Mouse (Mus musculus) brain, embryonic 14.5 days (tissue): ENCODE results near the gene Tmem52. TPM values are rescaled to one million over a fixed set of nuclear protein-coding genes. Genes with fewer than 3 reads are reported as not detected.
"Not testable (repeated sequence)": the region's sequence is repeated elsewhere in the genome, so short reads cannot be mapped to it uniquely, and the experiment has no call there.

Source experiments
- DNase-seq: peaks from one replicate; pipeline ENCODE4 v3.0.0-alpha.2; 2011; ENCODE audit warnings: low read depth
- CTCF ChIP-seq: fragments of 200-500 bp; IDR thresholded peaks from 2 replicates; pipeline ENCODE4 v1.5.1; 2012; ENCODE audit warnings: inconsistent platforms, mild to moderate bottlenecking, moderate library complexity, borderline replicate concordance; ENCODE audit not compliant: insufficient read depth, insufficient read length; ENCODE audit errors: extremely low read depth
- POLR2A ChIP-seq: fragments of 200-500 bp; IDR thresholded peaks from 2 replicates; pipeline ENCODE4 v1.6.1; 2012; ENCODE audit warnings: mild to moderate bottlenecking, inconsistent platforms, borderline replicate concordance; ENCODE audit not compliant: poor library complexity, insufficient read depth, insufficient read length, severe bottlenecking; ENCODE audit errors: extremely low read depth
- polyA plus RNA-seq: library from polyadenylated mRNA; depleted of rRNA; stranded (reverse); fragments of >200 nt; gene quantifications from 2 replicates; pipeline ENCODE4 v1.2.3, GENCODE M21; 2012; rRNA removed

Tmem52 gene
- polyA plus RNA-seq, result 0.23 and 0.39 TPM in 2 replicates

GRCm38 (mm10) chr4:155468952-155469351, at the start of gene Tmem52:
Gene Tmem52, plus strand, starts transcription at chr4:155469114.
- TF ChIP-seq CTCF, result no peak
- TF ChIP-seq POLR2A, result no peak
- peak; percentile 31 for DNase-seq

DNA sequence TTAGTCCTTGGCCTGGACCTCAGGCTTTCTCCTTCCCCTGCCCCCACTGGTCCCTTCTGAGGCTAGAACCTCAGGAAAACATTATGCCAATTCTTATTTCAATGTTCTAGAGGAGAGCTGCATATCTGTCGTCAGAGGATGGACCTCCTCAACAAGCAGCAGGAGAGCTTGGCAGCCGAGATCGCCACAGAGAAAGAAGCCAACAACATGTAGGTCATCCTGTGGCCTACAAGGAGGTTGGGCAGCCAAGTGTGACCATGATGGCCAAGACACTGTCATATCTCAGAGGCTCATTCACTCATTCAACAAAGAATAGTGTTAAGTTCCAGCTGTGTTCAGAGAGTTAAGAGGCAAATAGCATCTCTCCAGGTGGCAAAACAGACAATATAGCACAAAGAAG, 48.8 kb upstream of the Tmem52 start:
- no peak for TF ChIP-seq POLR2A
- TF ChIP-seq CTCF, result no peak
- no peak for DNase-seq

DNA sequence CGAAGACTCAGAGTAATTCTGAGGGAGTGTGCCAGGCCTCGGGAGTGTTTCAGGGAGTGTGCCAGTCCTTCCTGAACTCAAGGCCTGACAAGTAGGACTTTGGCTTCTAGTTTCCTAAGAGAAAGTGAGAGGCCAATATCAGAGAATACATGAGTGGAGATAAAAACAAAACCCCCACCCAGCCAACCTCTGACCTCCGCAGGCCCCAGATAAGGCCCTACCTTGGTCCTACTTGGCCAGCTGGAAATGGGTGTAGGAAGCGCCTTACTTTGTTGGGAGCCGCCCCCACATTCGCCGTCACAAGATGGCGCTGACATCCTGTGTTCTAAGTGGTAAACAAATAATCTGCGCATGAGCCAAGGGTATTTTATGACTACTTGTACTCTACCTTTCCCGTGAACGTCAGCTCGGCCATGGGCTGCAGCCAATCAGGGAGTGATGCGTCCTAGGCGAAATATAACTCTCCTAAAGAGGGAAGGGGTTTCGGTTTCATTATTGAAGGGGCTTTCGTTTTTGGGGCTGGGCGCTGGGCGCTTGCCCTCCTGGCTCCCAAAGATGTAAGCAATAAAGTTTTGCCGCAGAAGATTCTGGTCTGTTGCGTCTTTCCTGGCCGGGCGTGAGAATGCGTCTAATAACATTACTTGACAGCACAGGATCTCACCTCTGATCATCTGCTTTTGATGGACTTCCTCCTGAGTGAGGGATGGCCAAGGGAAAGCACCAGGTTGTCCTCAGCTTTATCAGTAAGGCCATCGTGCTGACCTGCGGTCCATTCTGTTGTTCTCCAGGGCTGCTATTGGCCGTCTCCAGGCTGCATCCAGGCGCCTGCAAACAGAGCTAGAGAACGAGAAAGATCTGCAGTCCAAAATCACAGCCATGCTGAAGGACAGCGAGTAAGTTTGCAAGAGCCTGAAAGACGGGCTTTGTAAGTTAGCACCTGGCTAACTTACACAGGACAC, 47.2 kb upstream of the Tmem52 start:
- not testable (repeated sequence) for DNase-seq

- no peak for TF ChIP-seq CTCF
- no peak for TF ChIP-seq POLR2A
- no peak for DNase-seq
These were observed 44.9 kb upstream of the Tmem52 start for GRCm38 (mm10) chr4:155423988-155424387.

- DNase-seq, result no peak
- TF ChIP-seq CTCF, result no peak
- TF ChIP-seq POLR2A, result no peak
These were observed 42.6 kb upstream of the Tmem52 start for GRCm38 (mm10) chr4:155426272-155426671.

- no peak for TF ChIP-seq POLR2A
- TF ChIP-seq CTCF, result no peak
- no peak for DNase-seq
These were observed 40.5 kb upstream of the Tmem52 start for GRCm38 (mm10) chr4:155428442-155428841.

DNA sequence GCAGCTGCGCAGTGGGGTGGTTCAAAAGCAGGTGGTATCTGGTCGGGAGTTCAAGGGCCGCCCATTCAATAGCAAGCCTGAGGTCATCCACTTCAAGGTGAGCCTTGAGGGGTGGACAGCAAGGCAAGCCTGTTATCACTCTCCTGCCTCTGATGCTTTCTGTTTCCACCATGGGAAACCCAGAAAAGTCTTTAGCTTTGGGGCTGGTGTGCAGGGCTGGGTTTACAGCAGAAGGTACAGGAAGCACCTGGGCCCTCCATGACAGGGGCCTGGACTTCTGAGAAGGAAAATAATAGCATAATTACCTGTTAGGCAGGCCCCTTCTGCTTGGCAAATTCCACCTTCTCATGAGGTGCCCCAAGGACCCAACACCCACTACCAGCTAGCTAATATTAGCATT, 39.7 kb upstream of the Tmem52 start:
- TF ChIP-seq POLR2A (no peak), CTCF (no peak)
- DNase-seq, result no peak

DNA sequence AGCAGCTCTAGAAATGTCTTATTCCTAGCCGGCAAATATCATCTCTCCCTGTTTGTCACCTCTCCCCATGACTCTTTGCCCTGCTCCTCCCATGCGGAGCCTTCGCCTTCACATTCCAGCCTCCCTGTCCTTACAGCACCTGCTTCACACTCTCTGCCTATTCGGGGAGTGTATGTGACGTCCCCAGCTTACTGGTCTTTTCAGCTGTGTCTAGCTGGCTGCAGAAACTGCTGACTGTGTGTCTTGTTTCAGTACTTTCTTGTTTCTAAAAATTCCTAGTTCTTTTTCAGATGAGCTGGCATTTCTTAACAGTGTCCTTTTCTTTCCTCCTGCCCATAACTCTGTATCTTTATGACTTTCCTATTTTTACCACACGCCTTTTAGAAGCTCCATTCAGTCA, 36.6 kb upstream of the Tmem52 start:
- no peak for DNase-seq
- no peak for TF ChIP-seq CTCF
- no peak for TF ChIP-seq POLR2A

DNA sequence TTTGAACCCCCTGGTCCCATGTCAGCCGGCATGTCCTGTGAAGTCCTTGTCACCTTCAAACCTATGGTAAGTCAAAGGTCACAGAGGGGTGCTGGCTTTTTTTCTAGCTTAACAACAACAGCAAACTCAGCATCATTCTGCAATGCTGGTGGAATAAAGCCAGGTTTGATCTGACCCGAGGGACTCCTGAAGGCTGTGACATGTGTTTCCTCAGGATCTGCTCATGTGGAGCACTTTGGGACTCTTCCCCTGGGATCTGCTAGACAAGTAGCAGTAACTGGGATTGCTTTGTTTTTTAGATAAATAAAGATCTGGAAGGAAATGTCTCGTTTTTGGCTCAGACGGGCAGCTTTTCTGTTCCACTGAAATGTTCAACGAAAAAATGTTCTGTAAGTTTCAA, 34.9 kb upstream of the Tmem52 start:
- DNase-seq, result no peak
- TF ChIP-seq CTCF (no peak), POLR2A (no peak)

GRCm38 (mm10) chr4:155442808-155443207, 26.1 kb upstream of the Tmem52 start:
- TF ChIP-seq POLR2A (no peak), CTCF (no peak)
- DNase-seq, result no peak

DNA sequence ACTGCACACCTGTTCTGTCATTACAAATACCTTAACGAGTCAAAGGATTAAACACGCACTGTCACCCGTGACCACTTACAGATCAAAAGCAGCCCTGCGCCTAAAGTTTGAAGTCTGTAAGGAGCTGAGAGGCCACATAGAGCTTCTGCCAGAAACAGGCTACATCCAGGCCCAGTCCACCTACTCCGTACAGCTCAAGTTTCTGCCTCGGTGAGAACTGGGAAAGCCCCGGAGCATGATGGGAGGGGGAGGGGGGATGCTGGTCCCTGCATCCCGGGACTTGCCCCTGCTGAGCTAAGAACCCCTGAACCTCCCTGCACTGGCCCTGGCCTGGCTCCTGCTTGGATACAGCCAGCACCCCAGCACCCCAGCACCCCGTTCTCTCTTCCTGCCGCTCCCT, 17.3 kb upstream of the Tmem52 start:
- TF ChIP-seq CTCF (no peak), POLR2A (no peak)
- peak; percentile 37 for DNase-seq

GRCm38 (mm10) chr4:155458575-155458974, 10.3 kb upstream of the Tmem52 start:
- DNase-seq, result no peak
- TF ChIP-seq CTCF, result no peak
- no peak for TF ChIP-seq POLR2A

DNA sequence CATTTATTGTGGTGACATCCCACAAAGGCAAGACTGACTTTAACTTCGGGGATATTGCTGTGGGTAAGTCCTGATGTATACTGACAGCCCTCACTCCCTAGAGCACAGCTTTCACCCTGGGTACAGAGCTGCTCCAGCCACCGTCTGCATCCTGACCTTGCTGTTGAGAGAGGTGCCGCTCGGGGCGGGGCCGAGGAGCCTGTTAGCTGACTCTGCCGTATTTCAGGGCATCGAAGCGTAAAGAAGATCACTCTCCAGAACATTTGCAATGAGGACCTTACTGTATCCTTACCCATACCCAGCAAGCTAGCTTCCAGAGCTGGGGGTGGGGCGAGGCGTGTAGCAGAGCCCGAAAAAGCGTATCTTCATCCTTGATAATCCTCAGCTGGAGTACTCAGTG, 5.9 kb upstream of the Tmem52 start:
- TF ChIP-seq POLR2A (no peak), CTCF (no peak)
- no peak for DNase-seq

DNA sequence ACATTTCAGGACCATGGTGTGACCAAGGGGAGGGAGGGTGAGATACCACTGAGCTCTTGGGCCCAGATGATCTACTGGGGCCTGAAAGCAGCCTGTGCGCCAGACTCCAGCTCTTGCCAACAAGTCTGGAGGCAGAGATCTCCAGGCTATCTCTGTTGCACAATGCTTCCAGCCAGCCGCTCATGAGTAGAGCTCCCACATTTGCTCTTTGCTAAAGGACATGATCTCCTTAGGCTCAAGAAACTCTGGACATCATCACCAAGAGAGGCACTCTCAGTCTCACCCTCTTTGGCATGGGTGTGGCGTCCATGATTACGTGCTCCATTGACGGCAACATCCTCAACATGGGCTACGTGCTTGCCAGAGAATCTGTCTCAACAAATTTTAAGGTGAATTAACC, 5.3 kb upstream of the Tmem52 start:
- DNase-seq, result no peak
- no peak for TF ChIP-seq CTCF
- no peak for TF ChIP-seq POLR2A
